Comparison of ENCODE assay signal across 8 mouse cellular contexts in genomic region chr9:99242533-99243189, GRCm38 (mm10). TPM values are rescaled to one million over a fixed set of nuclear protein-coding genes. Genes with fewer than 3 reads are reported as not detected.
DNase-seq lines count a peak whose midpoint lies in the region; ATAC-seq and TF ChIP-seq lines count a peak whose summit lies in the region.

No protein-coding gene starts in this region.

- H3K9me3 ChIP-seq in hindbrain, embryonic 12.5 days (replicated peaks): no peaks in the 10 kb centered on the region
- no peaks in the 10 kb centered on the region for H3K9me3 ChIP-seq in liver, embryonic 16.5 days (replicated peaks; ENCODE audit: control insufficient read depth, low read length)

- intact Hi-C loops in gastrocnemius, postnatal 36 days (cut with DNase I): loop anchor here (1.0 to 10.0 kb wide), 5 partner anchors 100 to 638 kb away; partner anchors contain the start of genes Mrps22 and Pik3cb

- H3K4me1 ChIP-seq in lung, adult 2 months (ENCODE audit: control insufficient read depth, insufficient read depth, low read length): peaks cover 2% of the 10 kb centered on the region; the same call in 1 of the 2 replicates
- peaks cover 11% of the 10 kb centered on the region; the same call in 1 of the 2 replicates for H3K4me1 ChIP-seq in hindbrain, embryonic 12.5 days
- peaks cover 29% of the 10 kb centered on the region for H3K4me1 ChIP-seq in liver, embryonic 16.5 days (ENCODE audit: control insufficient read depth, low read depth, low read length)

- H3K4me2 ChIP-seq in hindbrain, embryonic 12.5 days (replicated peaks): peak overlapping the region; percentile 59
- peak overlapping the region; percentile 67 for H3K4me2 ChIP-seq in liver, embryonic 16.5 days (ENCODE audit: low read depth, low read length)

- no peak for TF ChIP-seq CTCF in lung, adult 2 months (IDR thresholded peaks at IDR 0.05; ENCODE audit: insufficient read depth, low read length)

- no peak for DNase-seq in lung, adult 2 months
- DNase-seq in lung, postnatal 36 days: no peak
- DNase-seq in c-Kit-positive CD71-positive TER-119-positive erythroid progenitor cells, embryonic 14.5 days (ENCODE audit: low spot score): peak; percentile 87
- no peak for DNase-seq in adrenal gland, postnatal 36 days
- DNase-seq in gastrocnemius, postnatal 36 days: no peak
- DNase-seq in cerebellum, postnatal 14 days: no peak

- H3K27me3 ChIP-seq in hindbrain, embryonic 12.5 days: no peaks in the 10 kb centered on the region
- H3K27me3 ChIP-seq in liver, embryonic 16.5 days (ENCODE audit: control insufficient read depth, insufficient read depth, low read depth, low read length): no peaks in the 10 kb centered on the region

- 5% methylated on average over 17 of the region's 17 CpGs for WGBS in lung, adult 2 months
- 11% methylated on average over 17 of the region's 17 CpGs for WGBS in hindbrain, embryonic 12.5 days
- 1% methylated on average over 17 of the region's 17 CpGs for WGBS in liver, embryonic 16.5 days (ENCODE audit: insufficient replicate concordance)

- H3K9ac ChIP-seq in hindbrain, embryonic 12.5 days: peak overlapping the region; percentile 39
- H3K9ac ChIP-seq in liver, embryonic 16.5 days (ENCODE audit: low read depth, low read length): peak overlapping the region; percentile 61

- H3K36me3 ChIP-seq in hindbrain, embryonic 12.5 days: 0 out of 2 replicates have a peak, but pooled peaks cover 4% of the 10 kb centered on the region
- H3K36me3 ChIP-seq in liver, embryonic 16.5 days (ENCODE audit: control insufficient read depth, insufficient read depth): 0 out of 2 replicates have a peak, but pooled peaks cover 3% of the 10 kb centered on the region

- peak; percentile 76 for ATAC-seq in hindbrain, embryonic 12.5 days (ENCODE audit: low FRiP score)
- ATAC-seq in liver, embryonic 16.5 days (ENCODE audit: low read depth): peak; percentile 75

- peak overlapping the region; percentile 66 for H3K4me3 ChIP-seq in lung, adult 2 months (replicated peaks; ENCODE audit: extremely low read depth, low read depth, low read length)
- peak overlapping the region; percentile 80 for H3K4me3 ChIP-seq in hindbrain, embryonic 12.5 days
- H3K4me3 ChIP-seq in liver, embryonic 16.5 days (ENCODE audit: low read depth, low read length): peak overlapping the region; percentile 88

- TF ChIP-seq POLR2A in lung, adult 2 months (IDR thresholded peaks at IDR 0.05; ENCODE audit: borderline replicate concordance, extremely low read depth, low read depth, low read length): no peak

- H3K27ac ChIP-seq in hindbrain, embryonic 12.5 days: no peak overlapping the region
- peak overlapping the region; percentile 97 for H3K27ac ChIP-seq in liver, embryonic 16.5 days (ENCODE audit: low read length)

RNA-seq across cellular contexts. Expression of gene Cep70, which starts 0.5 kb away (rescaled TPM):
- 2.7 and 5.2 TPM in 2 replicates for polyA plus RNA-seq in lung, adult 2 months (2012; rRNA removed)
- polyA plus RNA-seq in hindbrain, embryonic 12.5 days (2016; fragmentation: Nextera tagmentation; extraction: Ambion mirVana): 59.3 and 59.4 TPM in 2 replicates
- 23.9 and 25.5 TPM in 2 replicates for polyA plus RNA-seq in liver, embryonic 16.5 days (2015; fragmentation: Nextera tagmentation; extraction: Ambion mirVana)
- total RNA-seq in adrenal gland, postnatal 36 days (2021): 1 to 10 TPM; 6.8 to 7.5 TPM
- total RNA-seq in gastrocnemius, postnatal 36 days (2021): 1 to 10 TPM; 2.0 to 3.1 TPM

RNA-seq across cellular contexts. Expression of gene Faiml, which starts 5.6 kb away (rescaled TPM):
- polyA plus RNA-seq in lung, adult 2 months (2012; rRNA removed): not detected in 2 replicates
- polyA plus RNA-seq in hindbrain, embryonic 12.5 days (2016; fragmentation: Nextera tagmentation; extraction: Ambion mirVana): not detected in 2 replicates
- not detected in 2 replicates for polyA plus RNA-seq in liver, embryonic 16.5 days (2015; fragmentation: Nextera tagmentation; extraction: Ambion mirVana)
- not detected for total RNA-seq in adrenal gland, postnatal 36 days (2021)
- total RNA-seq in gastrocnemius, postnatal 36 days (2021): not detected
